Mouse (Mus musculus): ENCODE measurements at regions not wholly inside any gene's neighbourhood (a gene's known extent, or its start where the extent isn't known, plus 50 kb on each side); places are given as distances from the start of the nearest gene placed in this dataset.

DNA sequence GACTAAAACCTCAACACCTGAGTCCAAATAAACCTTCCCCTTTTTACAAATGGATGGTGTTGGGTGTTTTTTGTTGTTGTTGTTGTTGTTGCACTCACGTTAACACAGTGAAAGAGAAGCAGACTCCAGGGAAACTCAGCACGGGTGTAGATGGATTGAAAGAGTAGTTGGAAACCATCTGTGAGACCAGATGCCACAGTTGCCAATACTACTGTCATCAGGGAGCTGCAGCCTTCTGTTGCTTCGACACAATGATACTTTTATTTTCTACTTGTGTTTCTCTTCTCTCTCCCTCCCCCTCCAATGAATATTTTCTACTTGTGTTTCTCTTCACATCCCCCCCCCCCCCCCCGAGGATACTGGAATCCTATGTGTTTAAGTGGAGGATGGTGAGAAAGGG lies 382.7 kb downstream of the Fam84a start:
- Histone ChIP-seq H3K27ac (ENCODE audit: control insufficient read depth, insufficient read depth, low read depth, low read length) (no peak overlapping the region), H3K36me3 (ENCODE audit: control insufficient read depth, insufficient read depth, low read length) (no peaks in the 10 kb centered on the region), H3K4me3 (ENCODE audit: control insufficient read depth, low read depth, low read length) (no peak overlapping the region), H3K27me3 (ENCODE audit: control insufficient read depth, insufficient read depth, low read length) (no peaks in the 10 kb centered on the region), H3K4me1 (ENCODE audit: control insufficient read depth, insufficient read depth, low read length) (no peaks in the 10 kb centered on the region)
- no peak for TF ChIP-seq CTCF (IDR thresholded peaks at IDR 0.05; ENCODE audit: control insufficient read depth, insufficient read depth, insufficient replicate concordance, low read depth, low read length)
- TF ChIP-seq POLR2A (IDR thresholded peaks at IDR 0.05; ENCODE audit: control insufficient read depth, low read depth, low read length): no peak

DNA sequence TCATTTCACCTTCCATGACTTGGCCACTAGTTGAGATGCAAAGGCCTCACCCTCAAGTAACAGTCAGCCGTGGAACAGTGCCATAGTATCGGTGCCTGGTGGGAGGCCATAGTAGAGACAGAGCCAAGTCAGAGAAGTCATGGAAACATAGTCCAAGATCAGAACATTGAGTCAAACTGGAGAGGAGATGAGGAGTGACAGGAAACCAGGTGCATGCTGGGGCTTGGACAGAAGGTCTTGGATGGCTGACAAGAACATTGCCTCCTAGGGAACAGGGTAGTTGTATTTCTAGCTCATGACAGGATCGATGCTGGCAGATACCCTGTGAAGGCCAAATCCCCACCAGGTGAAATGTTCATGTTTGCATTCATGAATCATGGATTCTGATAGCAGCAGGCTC lies 385.4 kb downstream of the Fam84a start:
- TF ChIP-seq POLR2A (IDR thresholded peaks at IDR 0.05; ENCODE audit: control insufficient read depth, low read depth, low read length): no peak
- TF ChIP-seq CTCF (IDR thresholded peaks at IDR 0.05; ENCODE audit: control insufficient read depth, insufficient read depth, insufficient replicate concordance, low read depth, low read length): no peak
- no peaks in the 10 kb centered on the region for H3K27me3 ChIP-seq (ENCODE audit: control insufficient read depth, insufficient read depth, low read length)
- no peaks in the 10 kb centered on the region for H3K4me1 ChIP-seq (ENCODE audit: control insufficient read depth, insufficient read depth, low read length)
- no peak overlapping the region for H3K4me3 ChIP-seq (ENCODE audit: control insufficient read depth, low read depth, low read length)
- H3K36me3 ChIP-seq (ENCODE audit: control insufficient read depth, insufficient read depth, low read length): no peaks in the 10 kb centered on the region
- H3K27ac ChIP-seq (ENCODE audit: control insufficient read depth, insufficient read depth, low read depth, low read length): no peak overlapping the region

DNA sequence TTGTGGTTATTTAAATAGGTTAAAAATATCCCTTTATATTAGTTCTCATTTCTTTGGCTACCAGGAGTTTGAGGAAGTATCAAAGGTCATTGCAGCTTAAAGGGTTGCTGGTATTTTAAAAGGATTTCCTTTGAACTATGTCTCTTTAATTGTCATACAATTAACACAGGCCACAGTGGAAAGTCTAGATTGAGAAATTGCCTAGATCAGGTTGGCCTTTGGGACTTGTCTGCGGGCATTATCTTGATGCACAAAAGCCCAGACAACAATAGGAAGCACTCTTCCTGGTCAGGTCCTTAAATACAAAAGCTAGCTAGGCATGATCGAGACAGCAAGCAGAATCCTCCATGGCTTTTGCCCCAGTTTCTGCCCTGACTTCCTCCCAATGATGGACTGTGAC lies 398.0 kb downstream of the Fam84a start:
- no peak overlapping the region for H3K4me3 ChIP-seq (ENCODE audit: control insufficient read depth, low read depth, low read length)
- TF ChIP-seq POLR2A (IDR thresholded peaks at IDR 0.05; ENCODE audit: control insufficient read depth, low read depth, low read length) (no peak), CTCF (IDR thresholded peaks at IDR 0.05; ENCODE audit: control insufficient read depth, insufficient read depth, insufficient replicate concordance, low read depth, low read length) (no peak)
- no peaks in the 10 kb centered on the region for H3K36me3 ChIP-seq (ENCODE audit: control insufficient read depth, insufficient read depth, low read length)
- H3K27ac ChIP-seq (ENCODE audit: control insufficient read depth, insufficient read depth, low read depth, low read length): no peak overlapping the region
- H3K27me3 ChIP-seq (ENCODE audit: control insufficient read depth, insufficient read depth, low read length): no peaks in the 10 kb centered on the region
- no peaks in the 10 kb centered on the region for H3K4me1 ChIP-seq (ENCODE audit: control insufficient read depth, insufficient read depth, low read length)

DNA sequence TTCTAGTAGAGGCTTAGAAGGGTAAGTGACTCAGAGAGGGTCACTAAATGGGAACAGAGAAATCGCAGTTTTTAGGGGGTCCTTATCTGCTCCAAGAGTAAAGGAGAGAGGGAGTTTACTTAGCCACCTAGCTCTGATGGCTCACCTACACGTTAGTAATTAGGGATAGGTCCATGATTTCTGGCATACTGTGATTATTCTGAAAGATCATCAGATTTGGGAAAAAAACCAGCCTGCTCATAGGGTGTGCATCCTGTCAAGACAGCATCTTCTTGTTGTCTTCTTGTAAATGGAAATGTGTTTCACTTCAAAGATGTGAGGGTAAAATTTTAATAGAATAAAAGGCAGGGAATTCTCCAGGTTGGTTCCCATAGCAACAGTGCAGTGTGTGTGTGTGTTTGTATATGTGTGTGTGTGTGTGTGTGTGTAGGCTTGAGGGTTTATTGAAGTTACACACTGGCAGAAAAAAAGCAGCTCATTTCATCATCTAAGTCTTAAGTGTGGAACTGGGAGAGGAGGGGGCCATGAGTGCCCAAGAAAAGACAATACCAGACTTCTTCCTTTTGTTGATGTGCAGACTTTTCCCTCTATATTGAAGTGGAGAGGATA lies 407.4 kb downstream of the Fam84a start:
- H3K4me1 ChIP-seq (ENCODE audit: control insufficient read depth, insufficient read depth, low read length): no peaks in the 10 kb centered on the region
- no peak overlapping the region for H3K4me3 ChIP-seq (ENCODE audit: control insufficient read depth, low read depth, low read length)
- TF ChIP-seq POLR2A (IDR thresholded peaks at IDR 0.05; ENCODE audit: control insufficient read depth, low read depth, low read length) (no peak), CTCF (IDR thresholded peaks at IDR 0.05; ENCODE audit: control insufficient read depth, insufficient read depth, insufficient replicate concordance, low read depth, low read length) (no peak)
- no peaks in the 10 kb centered on the region for H3K36me3 ChIP-seq (ENCODE audit: control insufficient read depth, insufficient read depth, low read length)
- no peaks in the 10 kb centered on the region for H3K27me3 ChIP-seq (ENCODE audit: control insufficient read depth, insufficient read depth, low read length)
- no peak overlapping the region for H3K27ac ChIP-seq (ENCODE audit: control insufficient read depth, insufficient read depth, low read depth, low read length)

DNA sequence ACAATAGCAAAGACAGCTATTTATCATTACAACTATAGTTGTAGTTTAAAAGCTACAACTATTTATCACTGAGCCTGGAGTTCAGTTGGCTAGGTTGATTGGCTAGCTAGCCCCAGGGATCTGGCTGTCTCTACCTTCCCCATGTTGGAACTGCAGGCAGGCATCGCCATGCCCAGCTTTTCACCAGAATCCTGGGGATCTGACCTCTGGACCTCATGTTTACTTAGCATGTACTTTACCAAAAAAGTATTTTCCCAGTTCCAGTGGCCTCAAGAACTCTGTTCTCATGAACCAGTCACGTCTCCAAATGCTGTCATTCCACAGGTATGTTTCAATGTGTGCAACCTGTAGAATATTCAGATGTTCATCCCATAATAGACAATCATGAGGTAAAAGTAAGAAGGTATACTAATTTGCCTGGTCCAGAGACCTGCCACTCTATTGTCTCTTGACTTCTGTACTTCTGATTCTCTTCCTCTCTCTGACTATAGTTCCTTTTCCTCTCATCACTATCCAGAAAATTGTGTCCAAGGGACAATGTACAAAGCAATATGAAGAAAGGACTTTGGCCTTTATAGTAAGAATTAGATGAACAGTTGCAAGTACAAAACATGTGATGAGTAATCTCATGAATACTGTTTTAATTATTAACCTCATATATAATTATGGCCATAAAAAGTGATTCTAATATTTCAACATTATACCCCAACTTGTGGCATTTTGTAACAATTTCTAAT lies 421.8 kb downstream of the Fam84a start:
- Histone ChIP-seq H3K4me3 (ENCODE audit: control insufficient read depth, low read depth, low read length) (no peak overlapping the region), H3K4me1 (ENCODE audit: control insufficient read depth, insufficient read depth, low read length) (no peaks in the 10 kb centered on the region), H3K27me3 (ENCODE audit: control insufficient read depth, insufficient read depth, low read length) (no peaks in the 10 kb centered on the region), H3K27ac (ENCODE audit: control insufficient read depth, insufficient read depth, low read depth, low read length) (no peak overlapping the region), H3K36me3 (ENCODE audit: control insufficient read depth, insufficient read depth, low read length) (no peaks in the 10 kb centered on the region)
- TF ChIP-seq CTCF (IDR thresholded peaks at IDR 0.05; ENCODE audit: control insufficient read depth, insufficient read depth, insufficient replicate concordance, low read depth, low read length): no peak
- TF ChIP-seq POLR2A (IDR thresholded peaks at IDR 0.05; ENCODE audit: control insufficient read depth, low read depth, low read length): no peak

DNA sequence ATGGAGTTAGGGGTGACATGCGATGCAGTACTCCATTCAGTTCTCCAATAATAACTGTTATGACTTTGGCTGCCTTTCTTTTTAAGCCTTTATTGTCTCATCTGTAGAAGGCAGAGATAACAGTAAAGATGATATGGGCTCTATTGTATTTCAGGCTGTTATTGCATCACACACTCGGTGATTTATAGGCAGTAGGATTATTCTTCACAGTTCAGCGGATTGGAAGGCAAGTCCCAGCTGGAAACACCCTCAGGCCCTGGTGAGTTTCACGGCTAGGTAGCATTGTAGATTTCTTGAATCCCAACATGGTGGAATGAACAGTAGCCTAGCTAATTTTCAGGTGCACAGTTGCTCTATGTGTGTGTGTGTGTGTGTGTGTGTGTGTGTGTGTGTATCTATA lies 422.9 kb downstream of the Fam84a start:
- no peak overlapping the region for H3K4me3 ChIP-seq (ENCODE audit: control insufficient read depth, low read depth, low read length)
- H3K36me3 ChIP-seq (ENCODE audit: control insufficient read depth, insufficient read depth, low read length): no peaks in the 10 kb centered on the region
- no peak overlapping the region for H3K27ac ChIP-seq (ENCODE audit: control insufficient read depth, insufficient read depth, low read depth, low read length)
- no peak for TF ChIP-seq POLR2A (IDR thresholded peaks at IDR 0.05; ENCODE audit: control insufficient read depth, low read depth, low read length)
- no peak for TF ChIP-seq CTCF (IDR thresholded peaks at IDR 0.05; ENCODE audit: control insufficient read depth, insufficient read depth, insufficient replicate concordance, low read depth, low read length)
- no peaks in the 10 kb centered on the region for H3K4me1 ChIP-seq (ENCODE audit: control insufficient read depth, insufficient read depth, low read length)
- H3K27me3 ChIP-seq (ENCODE audit: control insufficient read depth, insufficient read depth, low read length): no peaks in the 10 kb centered on the region

DNA sequence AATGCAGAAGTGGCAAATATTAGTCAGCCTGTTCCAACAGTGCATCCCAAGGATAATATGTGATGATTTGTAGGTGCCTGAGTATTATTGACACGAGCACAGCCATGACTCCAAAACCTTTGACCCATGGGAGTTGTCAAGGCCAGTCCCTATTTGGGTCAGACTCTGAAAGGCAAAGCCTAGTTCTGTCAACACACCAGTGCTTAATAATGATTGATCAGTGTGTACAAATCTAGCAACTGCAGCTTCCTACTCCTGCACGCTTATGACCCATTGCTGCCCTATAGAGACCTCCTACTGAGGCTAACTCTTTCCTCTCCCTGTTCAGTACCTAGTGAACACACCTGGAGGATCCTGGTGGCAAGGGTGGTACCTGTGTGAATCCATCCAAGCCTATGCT lies 427.3 kb downstream of the Fam84a start:
- Histone ChIP-seq H3K4me3 (ENCODE audit: control insufficient read depth, low read depth, low read length) (no peak overlapping the region), H3K27ac (ENCODE audit: control insufficient read depth, insufficient read depth, low read depth, low read length) (no peak overlapping the region), H3K4me1 (ENCODE audit: control insufficient read depth, insufficient read depth, low read length) (no peaks in the 10 kb centered on the region), H3K27me3 (ENCODE audit: control insufficient read depth, insufficient read depth, low read length) (no peaks in the 10 kb centered on the region), H3K36me3 (ENCODE audit: control insufficient read depth, insufficient read depth, low read length) (no peaks in the 10 kb centered on the region)
- TF ChIP-seq CTCF (IDR thresholded peaks at IDR 0.05; ENCODE audit: control insufficient read depth, insufficient read depth, insufficient replicate concordance, low read depth, low read length): no peak
- TF ChIP-seq POLR2A (IDR thresholded peaks at IDR 0.05; ENCODE audit: control insufficient read depth, low read depth, low read length): no peak

All from testis, adult 2 months (tissue).